Mouse (Mus musculus) liver, embryonic 14.5 days (tissue): ENCODE measurements around the gene Dcxr. TPM values are rescaled to one million over a fixed set of nuclear protein-coding genes. Genes with fewer than 3 reads are reported as not detected.
"Not testable (repeated sequence)": the region's sequence is repeated elsewhere in the genome, so short reads cannot be mapped to it uniquely, and the experiment has no call there.

Experiments used
- ATAC-seq: fragments of 200-750 bp; cut with Nextera tagmentation; 2 replicates; pipeline ENCODE4 v1.8.0; 2017; ENCODE audit warnings: moderate number of reproducible peaks, mild to moderate bottlenecking, moderate library complexity; ENCODE audit not compliant: insufficient read depth
- DNase-seq, 3 experiments: peaks; one replicate each; pipeline ENCODE4 v3.0.0-alpha.2; 2012 to 2013; ENCODE audit warnings: low read depth in 3 of 3, low spot score in 3 of 3
- H3K27ac ChIP-seq: fragments of 300-500 bp; sonication (generic); 2 replicates; pipeline ENCODE4 v1.5.1; 2014; ENCODE audit warnings: moderate library complexity, mild to moderate bottlenecking, control low read depth, inconsistent platforms
- H3K27me3 ChIP-seq: fragments of 300-500 bp; sonication (generic); 2 replicates; pipeline ENCODE4 v1.6.1; 2014; ENCODE audit warnings: mild to moderate bottlenecking, low read length, moderate library complexity; ENCODE audit not compliant: control insufficient read depth, insufficient read depth
- H3K36me3 ChIP-seq: fragments of 300-500 bp; sonication (generic); replicated peaks from 2 replicates; pipeline ENCODE4 v1.6.1; 2014; ENCODE audit warnings: low read depth; ENCODE audit not compliant: control insufficient read depth, insufficient read depth
- H3K4me1 ChIP-seq, 2 experiments: fragments of 200-500 bp in 1 of 2; fragments of 300-500 bp in 1 of 2; sonication (generic) in 1 of 2; replicated peaks; 2 replicates each; pipeline ENCODE4 v1.6.1; 2012 to 2014; ENCODE audit warnings: antibody characterized with exemption in 1 of 2, inconsistent platforms in 1 of 2, low read length in 1 of 2; ENCODE audit not compliant: control insufficient read depth in 2 of 2, insufficient read depth in 2 of 2
- H3K4me2 ChIP-seq: fragments of 300-500 bp; sonication (generic); 2 replicates; pipeline ENCODE4 v1.6.1; 2014; ENCODE audit warnings: low read depth, mild to moderate bottlenecking, control low read depth, moderate library complexity
- H3K4me3 ChIP-seq, 2 experiments: fragments of 200-500 bp in 1 of 2; fragments of 300-500 bp in 1 of 2; sonication (generic) in 1 of 2; 2 replicates each; pipeline ENCODE4 v1.5.1; 2012 to 2014; ENCODE audit warnings: low read depth in 2 of 2, low read length in 2 of 2, mild to moderate bottlenecking in 2 of 2, control low read depth in 1 of 2, inconsistent platforms in 1 of 2, moderate library complexity in 1 of 2; ENCODE audit not compliant: insufficient read depth in 1 of 2
- H3K9ac ChIP-seq: fragments of 300-500 bp; sonication (generic); replicated peaks from 2 replicates; pipeline ENCODE4 v1.6.1; 2014; ENCODE audit warnings: mild to moderate bottlenecking, control low read depth, moderate library complexity
- H3K9me3 ChIP-seq: fragments of 300-500 bp; sonication (generic); 2 replicates; pipeline ENCODE4 v1.6.1; 2016; ENCODE audit warnings: low read length, mixed read lengths; ENCODE audit not compliant: control insufficient read depth
- CTCF ChIP-seq: IDR thresholded peaks from 2 replicates; pipeline ENCODE4 v1.5.1; 2016; ENCODE audit warnings: antibody characterized with exemption, low read depth, control low read depth
- EP300 ChIP-seq: IDR thresholded peaks from 2 replicates; pipeline ENCODE4 v1.6.1; 2016; ENCODE audit warnings: antibody characterized with exemption, low read depth
- WGBS: fragments of 180-500 bp; shearing (Covaris S2); extraction: QIAGEN DNeasy Blood & Tissue Kit; methylation state at CpG from one replicate; pipeline ENCODE4 v1.1.7; 2014; ENCODE audit not compliant: insufficient replicate concordance; 5-methylcytosine and 5-hydroxymethylcytosine counted together
- polyA plus RNA-seq, 2 experiments: library from polyadenylated mRNA; depleted of rRNA in 1 of 2; stranded (reverse) in 1 of 2; unstranded in 1 of 2; fragments of >200 nt; fragmentation: Nextera tagmentation in 1 of 2; extraction: Ambion mirVana in 1 of 2; gene quantifications; 2 replicates each; pipeline versions ENCODE4 v1.2.1 to v1.2.3; 2012 to 2014

Dcxr gene
- polyA plus RNA-seq, 2 experiments, result 10.4 to 15.1 TPM

GRCm38 (mm10) chr11:120682683-120683082 lies 44.4 kb downstream of the Dcxr start:
- ATAC-seq, result no peak

GRCm38 (mm10) chr11:120679909-120680308 lies 47.2 kb downstream of the Dcxr start:
- Histone ChIP-seq H3K4me1 (peaks cover 0 to 2% of the 10 kb centered on the region in 2 experiments; a peak in 1 of 4 replicates), H3K36me3 (peaks cover 5% of the 10 kb centered on the region), H3K4me3 (no peak overlapping the region), H3K27me3 (no peaks in the 10 kb centered on the region), H3K4me2 (no peak overlapping the region), H3K9ac (no peak overlapping the region), H3K27ac (no peak overlapping the region), H3K9me3 (no peaks in the 10 kb centered on the region)
- TF ChIP-seq CTCF, result peak; percentile 77
- TF ChIP-seq EP300, result no peak
- 67% methylated on average over 3 of the region's 3 CpGs for WGBS
- DNase-seq, result no peak
- ATAC-seq, result 0 out of 2 replicates have a peak, but pooled peaks have one; percentile 36

More at GRCm38 (mm10) chr11:120682683-120683082, 44.4 kb downstream of the Dcxr start:
- no peak overlapping the region for H3K4me2 ChIP-seq
- H3K4me3 ChIP-seq, result no peak overlapping the region
- H3K9me3 ChIP-seq, result no peaks in the 10 kb centered on the region
- no peak overlapping the region for H3K27ac ChIP-seq
- DNase-seq, result no peak
- no peak overlapping the region for H3K9ac ChIP-seq
- WGBS, result 76% methylated on average over 5 of the region's 5 CpGs
- no peaks in the 10 kb centered on the region for H3K4me1 ChIP-seq
- TF ChIP-seq CTCF (no peak), EP300 (no peak)
- peaks cover 9% of the 10 kb centered on the region for H3K36me3 ChIP-seq
- no peaks in the 10 kb centered on the region for H3K27me3 ChIP-seq

DNA sequence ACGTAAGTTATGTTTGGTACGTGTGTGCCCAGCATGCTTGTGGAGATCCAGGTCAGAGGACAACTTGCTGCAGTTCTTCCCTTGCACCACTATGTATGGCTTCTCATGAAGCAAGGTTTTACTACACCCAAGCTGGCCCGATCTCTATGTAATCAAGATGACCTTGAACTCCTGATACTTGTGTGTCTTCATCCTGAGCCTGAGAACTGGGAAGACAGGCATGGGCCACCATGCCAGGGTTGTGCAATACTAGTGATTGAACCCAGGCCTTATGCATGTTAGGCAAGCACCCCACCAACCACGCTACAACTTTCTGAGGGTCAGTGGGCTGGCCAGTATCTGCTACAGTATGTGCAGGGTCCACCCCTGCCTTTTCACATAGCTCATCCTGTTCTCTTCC lies 50.1 kb downstream of the Dcxr start:
- TF ChIP-seq CTCF (no peak), EP300 (no peak)
- H3K27ac ChIP-seq, result no peak overlapping the region
- H3K27me3 ChIP-seq, result no peaks in the 10 kb centered on the region
- peaks cover 11 to 16% of the 10 kb centered on the region in 2 experiments for H3K4me1 ChIP-seq
- peaks cover 5% of the 10 kb centered on the region for H3K36me3 ChIP-seq
- H3K4me3 ChIP-seq, result no peak overlapping the region
- DNase-seq (no peak), ATAC-seq (no peak)
- no peak overlapping the region for H3K4me2 ChIP-seq
- no peaks in the 10 kb centered on the region for H3K9me3 ChIP-seq
- WGBS, result 78% methylated on average over 4 of the region's 4 CpGs
- H3K9ac ChIP-seq, result no peak overlapping the region

DNA sequence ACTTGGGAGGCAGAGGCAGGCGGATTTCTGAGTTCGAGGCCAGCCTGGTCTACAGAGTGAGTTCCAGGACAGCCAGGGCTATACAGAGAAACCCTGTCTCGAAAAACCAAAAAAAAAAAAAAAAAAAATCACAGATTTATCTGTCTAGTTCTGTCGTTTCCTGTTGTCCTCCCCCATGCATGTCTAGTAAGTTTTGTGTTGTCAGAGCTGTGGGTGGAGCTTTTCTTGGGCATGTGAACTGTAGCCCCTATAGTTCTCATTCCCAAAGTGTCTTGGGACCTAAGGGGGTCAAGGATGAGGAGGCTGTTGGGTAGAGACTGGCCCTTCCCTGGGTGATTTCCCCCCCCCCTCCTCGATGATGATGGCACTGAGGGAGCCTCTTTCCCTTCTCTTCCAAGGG lies 51.2 kb downstream of the Dcxr start:
- not testable (repeated sequence) for H3K27ac ChIP-seq, H3K27me3 ChIP-seq, DNase-seq, H3K36me3 ChIP-seq, H3K9ac ChIP-seq, H3K4me3 ChIP-seq, H3K4me2 ChIP-seq, ATAC-seq, H3K9me3 ChIP-seq
- peaks cover 11 to 16% of the 10 kb centered on the region in 2 experiments for H3K4me1 ChIP-seq
- 54% methylated on average over 5 of the region's 5 CpGs for WGBS

Other genes with a start within 250 kb of the Dcxr start
- 64.2 and 78.4 TPM in 2 replicates for gene Mrpl12, start 242.7 kb downstream of the Dcxr start, polyA plus RNA-seq (2012; rRNA removed)
- 127 and 130 TPM in 2 replicates for gene Mrpl12, start 242.7 kb downstream of the Dcxr start, polyA plus RNA-seq (2014; fragmentation: Nextera tagmentation; extraction: Ambion mirVana)
- 31.5 and 37.4 TPM in 2 replicates for gene Slc25a10, start 235.4 kb downstream of the Dcxr start, polyA plus RNA-seq (2012; rRNA removed)
- 35.1 and 38.2 TPM in 2 replicates for gene Slc25a10, start 235.4 kb downstream of the Dcxr start, polyA plus RNA-seq (2014; fragmentation: Nextera tagmentation; extraction: Ambion mirVana)
- 19.8 and 22.8 TPM in 2 replicates for gene Gcgr, start 196.6 kb downstream of the Dcxr start, polyA plus RNA-seq (2012; rRNA removed)
- gene Gcgr, start 196.6 kb downstream of the Dcxr start, polyA plus RNA-seq (2014; fragmentation: Nextera tagmentation; extraction: Ambion mirVana), result 11.6 and 13.4 TPM in 2 replicates
- gene Mcrip1, start 177.6 kb downstream of the Dcxr start, polyA plus RNA-seq (2012; rRNA removed), result 30.0 and 36.2 TPM in 2 replicates
- 41.3 and 43.6 TPM in 2 replicates for gene Mcrip1, start 177.6 kb downstream of the Dcxr start, polyA plus RNA-seq (2014; fragmentation: Nextera tagmentation; extraction: Ambion mirVana)
- gene Ppp1r27, start 176.1 kb downstream of the Dcxr start, polyA plus RNA-seq (2012; rRNA removed), result not detected in 2 replicates
- not detected in 2 replicates for gene Ppp1r27, start 176.1 kb downstream of the Dcxr start, polyA plus RNA-seq (2014; fragmentation: Nextera tagmentation; extraction: Ambion mirVana)
- gene P4hb, start 154.0 kb downstream of the Dcxr start, polyA plus RNA-seq (2012; rRNA removed), result 144 and 214 TPM in 2 replicates
- 497 and 525 TPM in 2 replicates for gene P4hb, start 154.0 kb downstream of the Dcxr start, polyA plus RNA-seq (2014; fragmentation: Nextera tagmentation; extraction: Ambion mirVana)
- gene Arhgdia, start 145.7 kb downstream of the Dcxr start, polyA plus RNA-seq (2012; rRNA removed), result 172 and 176 TPM in 2 replicates
- 191 and 204 TPM in 2 replicates for gene Arhgdia, start 145.7 kb downstream of the Dcxr start, polyA plus RNA-seq (2014; fragmentation: Nextera tagmentation; extraction: Ambion mirVana)
- 46.3 and 110 TPM in 2 replicates for gene Alyref, start 128.9 kb downstream of the Dcxr start, polyA plus RNA-seq (2012; rRNA removed)
- 347 and 349 TPM in 2 replicates for gene Alyref, start 128.9 kb downstream of the Dcxr start, polyA plus RNA-seq (2014; fragmentation: Nextera tagmentation; extraction: Ambion mirVana)
- gene Anapc11, start 128.9 kb downstream of the Dcxr start, polyA plus RNA-seq (2012; rRNA removed), result 44.7 and 60.4 TPM in 2 replicates
- gene Anapc11, start 128.9 kb downstream of the Dcxr start, polyA plus RNA-seq (2014; fragmentation: Nextera tagmentation; extraction: Ambion mirVana), result 93.5 and 98.7 TPM in 2 replicates
- 5.5 and 12.3 TPM in 2 replicates for gene Npb, start 118.8 kb downstream of the Dcxr start, polyA plus RNA-seq (2012; rRNA removed)
- 11.9 and 14.2 TPM in 2 replicates for gene Npb, start 118.8 kb downstream of the Dcxr start, polyA plus RNA-seq (2014; fragmentation: Nextera tagmentation; extraction: Ambion mirVana)
- gene Pcyt2, start 109.3 kb downstream of the Dcxr start, polyA plus RNA-seq (2012; rRNA removed), result 127 and 135 TPM in 2 replicates
- gene Pcyt2, start 109.3 kb downstream of the Dcxr start, polyA plus RNA-seq (2014; fragmentation: Nextera tagmentation; extraction: Ambion mirVana), result 86.2 and 99.6 TPM in 2 replicates
- gene Sirt7, start 102.0 kb downstream of the Dcxr start, polyA plus RNA-seq (2012; rRNA removed), result 27.6 and 30.8 TPM in 2 replicates
- gene Sirt7, start 102.0 kb downstream of the Dcxr start, polyA plus RNA-seq (2014; fragmentation: Nextera tagmentation; extraction: Ambion mirVana), result 22.0 and 26.3 TPM in 2 replicates
- gene Mafg, start 93.7 kb downstream of the Dcxr start, polyA plus RNA-seq (2012; rRNA removed), result 29.5 and 30.9 TPM in 2 replicates
- 20.9 and 25.9 TPM in 2 replicates for gene Mafg, start 93.7 kb downstream of the Dcxr start, polyA plus RNA-seq (2014; fragmentation: Nextera tagmentation; extraction: Ambion mirVana)
- 4.0 and 4.3 TPM in 2 replicates for gene Pycr1, start 83.5 kb downstream of the Dcxr start, polyA plus RNA-seq (2012; rRNA removed)
- 4.8 and 5.1 TPM in 2 replicates for gene Pycr1, start 83.5 kb downstream of the Dcxr start, polyA plus RNA-seq (2014; fragmentation: Nextera tagmentation; extraction: Ambion mirVana)
- 0.07 and 0.13 TPM in 2 replicates for gene Myadml2, start 79.1 kb downstream of the Dcxr start, polyA plus RNA-seq (2012; rRNA removed)
- 0.67 and 1.0 TPM in 2 replicates for gene Myadml2, start 79.1 kb downstream of the Dcxr start, polyA plus RNA-seq (2014; fragmentation: Nextera tagmentation; extraction: Ambion mirVana)
- gene Notum, start 66.1 kb downstream of the Dcxr start, polyA plus RNA-seq (2012; rRNA removed), result 0.18 and 0.30 TPM in 2 replicates
- 0.18 TPM in 1 of 2 replicates, not detected in the other for gene Notum, start 66.1 kb downstream of the Dcxr start, polyA plus RNA-seq (2014; fragmentation: Nextera tagmentation; extraction: Ambion mirVana)
- gene Aspscr1, start 54.3 kb downstream of the Dcxr start, polyA plus RNA-seq (2012; rRNA removed), result 16.9 and 20.4 TPM in 2 replicates
- 34.6 and 37.5 TPM in 2 replicates for gene Aspscr1, start 54.3 kb downstream of the Dcxr start, polyA plus RNA-seq (2014; fragmentation: Nextera tagmentation; extraction: Ambion mirVana)
- 64.2 and 78.3 TPM in 2 replicates for gene Cenpx, start 13.5 kb downstream of the Dcxr start, polyA plus RNA-seq (2012; rRNA removed)
- 119 and 128 TPM in 2 replicates for gene Cenpx, start 13.5 kb downstream of the Dcxr start, polyA plus RNA-seq (2014; fragmentation: Nextera tagmentation; extraction: Ambion mirVana)
- 6.6 and 9.3 TPM in 2 replicates for gene Lrrc45, start 13.4 kb downstream of the Dcxr start, polyA plus RNA-seq (2012; rRNA removed)
- gene Lrrc45, start 13.4 kb downstream of the Dcxr start, polyA plus RNA-seq (2014; fragmentation: Nextera tagmentation; extraction: Ambion mirVana), result 6.2 and 8.3 TPM in 2 replicates
- gene Rac3, start 5.8 kb downstream of the Dcxr start, polyA plus RNA-seq (2012; rRNA removed), result 1.3 and 1.7 TPM in 2 replicates
- gene Rac3, start 5.8 kb downstream of the Dcxr start, polyA plus RNA-seq (2014; fragmentation: Nextera tagmentation; extraction: Ambion mirVana), result 0.13 TPM in 1 of 2 replicates, not detected in the other
- 0.20 TPM in 1 of 2 replicates, not detected in the other for gene Cbr2, start 4.8 kb upstream of the Dcxr start, polyA plus RNA-seq (2012; rRNA removed)
- not detected in 2 replicates for gene Cbr2, start 4.8 kb upstream of the Dcxr start, polyA plus RNA-seq (2014; fragmentation: Nextera tagmentation; extraction: Ambion mirVana)
- 1.3 and 2.0 TPM in 2 replicates for gene Hmga1b, start 35.5 kb upstream of the Dcxr start, polyA plus RNA-seq (2012; rRNA removed)
- gene Hmga1b, start 35.5 kb upstream of the Dcxr start, polyA plus RNA-seq (2014; fragmentation: Nextera tagmentation; extraction: Ambion mirVana), result 3.8 and 4.3 TPM in 2 replicates
- gene Rfng, start 56.9 kb upstream of the Dcxr start, polyA plus RNA-seq (2012; rRNA removed), result 8.6 and 10.2 TPM in 2 replicates
- 5.5 and 9.6 TPM in 2 replicates for gene Rfng, start 56.9 kb upstream of the Dcxr start, polyA plus RNA-seq (2014; fragmentation: Nextera tagmentation; extraction: Ambion mirVana)
- 65.2 and 66.6 TPM in 2 replicates for gene Gps1, start 57.0 kb upstream of the Dcxr start, polyA plus RNA-seq (2012; rRNA removed)
- gene Gps1, start 57.0 kb upstream of the Dcxr start, polyA plus RNA-seq (2014; fragmentation: Nextera tagmentation; extraction: Ambion mirVana), result 76.5 and 78.6 TPM in 2 replicates
- 25.4 and 34.0 TPM in 2 replicates for gene Dus1l, start 69.1 kb upstream of the Dcxr start, polyA plus RNA-seq (2012; rRNA removed)
- gene Dus1l, start 69.1 kb upstream of the Dcxr start, polyA plus RNA-seq (2014; fragmentation: Nextera tagmentation; extraction: Ambion mirVana), result 61.2 and 64.3 TPM in 2 replicates
- 51.6 and 59.8 TPM in 2 replicates for gene Fasn, start 97.3 kb upstream of the Dcxr start, polyA plus RNA-seq (2012; rRNA removed)
- gene Fasn, start 97.3 kb upstream of the Dcxr start, polyA plus RNA-seq (2014; fragmentation: Nextera tagmentation; extraction: Ambion mirVana), result 17.7 and 22.3 TPM in 2 replicates
- 1.2 and 1.4 TPM in 2 replicates for gene Ccdc57, start 205.6 kb upstream of the Dcxr start, polyA plus RNA-seq (2012; rRNA removed)
- 1.3 and 1.4 TPM in 2 replicates for gene Ccdc57, start 205.6 kb upstream of the Dcxr start, polyA plus RNA-seq (2014; fragmentation: Nextera tagmentation; extraction: Ambion mirVana)
- 23.5 and 25.0 TPM in 2 replicates for gene Slc16a3, start 221.2 kb upstream of the Dcxr start, polyA plus RNA-seq (2012; rRNA removed)
- 25.8 and 31.6 TPM in 2 replicates for gene Slc16a3, start 221.2 kb upstream of the Dcxr start, polyA plus RNA-seq (2014; fragmentation: Nextera tagmentation; extraction: Ambion mirVana)